Mouse (Mus musculus) CD4-positive naive resting alpha-beta T cell, adult 57 days (primary cell): ENCODE data around the gene Cacna2d4. TPM values are rescaled to one million over a fixed set of nuclear protein-coding genes. Genes with fewer than 3 reads are reported as not detected.

ENCODE experiments used
- total RNA-seq: library from RNA; stranded (reverse); gene quantifications from one replicate; pipeline ENCODE4 v1.2.4, GENCODE M21; 2023

Gene Cacna2d4
- total RNA-seq, result 17.0 TPM

DNA sequence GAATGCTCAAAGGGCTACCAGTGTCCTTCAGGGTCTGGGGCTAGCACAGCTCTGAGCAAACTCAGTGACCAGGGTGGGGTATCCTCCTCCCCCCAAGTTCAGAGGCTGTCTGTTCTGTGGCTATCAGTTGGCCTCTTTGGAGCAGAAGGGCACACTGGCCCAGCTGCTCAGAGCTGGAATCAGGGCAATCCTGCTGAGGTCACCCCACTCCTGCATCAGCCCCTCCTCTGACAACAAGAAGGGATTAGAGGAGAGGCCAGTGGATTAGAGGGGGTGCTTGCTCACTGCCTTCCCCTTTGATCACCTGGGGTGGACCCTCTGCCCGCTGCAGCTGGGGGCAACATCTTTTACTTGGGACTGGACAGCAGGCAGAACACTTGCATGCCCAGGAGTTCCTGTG lies at the start of gene Cacna2d4:
Cacna2d4 (plus strand) TSS at position 286 of the 400 bp plus-strand sequence.

DNA sequence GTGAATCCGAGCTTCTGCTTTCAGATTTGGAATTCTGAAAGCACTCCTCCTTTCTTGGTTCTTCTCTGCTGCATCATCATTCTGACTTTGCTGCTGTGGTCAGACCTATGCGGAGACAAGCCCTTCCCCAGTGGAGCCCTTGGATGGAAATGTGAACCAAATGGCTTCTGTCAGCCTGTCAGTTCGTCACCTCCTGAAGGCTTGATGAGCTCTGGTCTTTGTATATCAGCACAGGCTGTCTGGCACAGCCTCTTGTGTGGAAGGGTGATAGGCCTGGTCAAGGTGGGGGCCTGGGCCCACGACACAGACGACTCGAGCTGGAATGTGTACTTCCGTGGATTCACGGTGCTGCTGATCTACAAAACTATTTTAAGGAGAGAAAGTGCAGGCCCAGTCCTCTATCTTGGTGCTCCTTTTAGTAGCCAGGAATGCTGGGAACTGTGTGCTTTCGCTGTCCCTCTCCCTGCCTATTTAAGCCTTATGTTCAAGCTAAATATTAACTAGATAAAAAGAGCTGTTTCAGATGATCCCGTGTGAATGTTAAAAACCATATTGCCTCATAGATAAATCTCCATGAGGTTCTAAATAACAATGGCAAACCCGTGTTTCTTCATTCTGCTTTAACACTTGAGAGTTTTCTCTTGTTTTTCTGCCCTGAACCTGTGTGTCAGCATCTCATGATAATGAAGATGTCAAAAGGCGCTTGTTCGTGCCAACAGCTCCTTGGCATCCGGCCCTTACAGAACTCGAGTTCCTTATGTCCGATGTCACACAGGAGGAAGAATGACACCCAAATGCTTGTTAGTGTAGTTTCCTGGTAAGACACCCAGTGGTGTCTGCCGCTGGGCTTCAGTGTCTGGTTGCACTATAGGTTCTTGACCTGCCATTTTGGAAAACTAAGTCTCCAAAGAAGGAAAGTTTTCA lies 39.7 kb upstream of the Cacna2d4 start, which contains the start of gene Cacna1c:
Cacna1c (minus strand) TSS at position 37 of the 924 bp plus-strand sequence.

DNA sequence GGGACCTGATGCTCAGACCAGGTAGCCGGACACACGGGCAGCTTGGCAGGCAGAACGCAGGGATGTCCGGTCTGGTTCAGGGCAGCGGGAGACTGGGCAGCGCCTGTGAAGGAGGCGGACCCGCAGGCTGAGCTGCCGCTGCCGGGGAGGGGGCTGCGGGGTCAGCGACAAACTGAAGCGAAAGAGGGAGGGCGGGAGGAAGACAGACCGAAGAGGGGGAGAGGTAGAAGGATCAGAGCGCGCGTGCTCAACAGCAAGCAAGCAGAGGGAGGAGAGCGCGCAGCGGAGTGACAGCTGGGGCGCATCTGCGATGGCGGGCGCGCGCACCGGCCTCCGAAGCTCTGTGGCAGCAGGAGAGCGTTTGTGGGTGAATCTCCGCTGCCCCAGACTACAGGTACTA lies 94.2 kb downstream of the Cacna2d4 start, which contains the start of gene Lrtm2:
Lrtm2 (minus strand) TSS at position 261 of the 400 bp plus-strand sequence.

Other genes with a start within 250 kb of the Cacna2d4 start
- 31.1 TPM for gene Dcp1b, start 61.3 kb upstream of the Cacna2d4 start, total RNA-seq
- not detected for gene Cacna1c, start 40.1 kb upstream of the Cacna2d4 start, total RNA-seq
- gene Lrtm2, start 94.2 kb downstream of the Cacna2d4 start, total RNA-seq, result 3.1 TPM
- gene Adipor2, start 181.2 kb downstream of the Cacna2d4 start, total RNA-seq, result 49.2 TPM
- gene Fbxl14, start 243.1 kb downstream of the Cacna2d4 start, total RNA-seq, result 76.7 TPM